Mouse (Mus musculus) ovary, postnatal 36 days (tissue): ENCODE data around the gene Gpr107.

Experiments used
- DNase-seq: peaks from one replicate; pipeline ENCODE4 v3.0.0; 2022; ENCODE audit warnings: low spot score, mixed read lengths

The Gpr107 gene

GRCm38 (mm10) chr2:31245491-31246141 is 93.5 kb downstream of the Gpr107 start, which contains the start of gene Ncs1:
TSS of gene Ncs1 (plus strand) at chr2:31245823.
- peak; percentile 83 for DNase-seq

GRCm38 (mm10) chr2:31246251-31246971 is 94.3 kb downstream of the Gpr107 start:
- peak; percentile 38 for DNase-seq

GRCm38 (mm10) chr2:31248856-31249255 is 96.7 kb downstream of the Gpr107 start:
- no peak for DNase-seq

DNA sequence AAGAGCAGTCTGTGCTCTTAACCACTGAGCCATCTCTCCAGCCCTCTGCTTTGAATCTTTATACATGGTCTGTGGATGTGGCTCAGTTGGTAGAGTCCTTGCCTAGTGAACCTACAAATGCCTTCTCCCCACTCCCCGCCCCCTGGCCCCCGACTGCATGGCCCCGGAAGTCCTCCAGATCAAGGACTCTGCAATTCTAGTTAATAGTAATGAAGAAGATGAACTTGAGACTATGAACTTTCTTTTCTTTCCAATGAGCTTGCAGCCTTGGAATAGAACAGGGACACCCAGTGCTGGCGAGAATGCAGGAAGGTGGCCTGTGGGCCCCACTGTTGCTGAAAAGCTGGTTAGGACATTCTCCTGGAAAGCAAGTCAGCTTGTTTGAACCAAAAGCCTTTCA is 100.1 kb downstream of the Gpr107 start:
- no peak for DNase-seq

GRCm38 (mm10) chr2:31253463-31253862 is 101.3 kb downstream of the Gpr107 start:
- DNase-seq, result no peak

GRCm38 (mm10) chr2:31254806-31255205 is 102.7 kb downstream of the Gpr107 start:
- no peak for DNase-seq

GRCm38 (mm10) chr2:31255952-31256938 is 104.1 kb downstream of the Gpr107 start:
- peak; percentile 45 for DNase-seq

- no peak for DNase-seq
Observed at GRCm38 (mm10) chr2:31257096-31257495, 105.0 kb downstream of the Gpr107 start.

- peak; percentile 75 for DNase-seq
Observed at GRCm38 (mm10) chr2:31258609-31259366, 106.7 kb downstream of the Gpr107 start.

DNA sequence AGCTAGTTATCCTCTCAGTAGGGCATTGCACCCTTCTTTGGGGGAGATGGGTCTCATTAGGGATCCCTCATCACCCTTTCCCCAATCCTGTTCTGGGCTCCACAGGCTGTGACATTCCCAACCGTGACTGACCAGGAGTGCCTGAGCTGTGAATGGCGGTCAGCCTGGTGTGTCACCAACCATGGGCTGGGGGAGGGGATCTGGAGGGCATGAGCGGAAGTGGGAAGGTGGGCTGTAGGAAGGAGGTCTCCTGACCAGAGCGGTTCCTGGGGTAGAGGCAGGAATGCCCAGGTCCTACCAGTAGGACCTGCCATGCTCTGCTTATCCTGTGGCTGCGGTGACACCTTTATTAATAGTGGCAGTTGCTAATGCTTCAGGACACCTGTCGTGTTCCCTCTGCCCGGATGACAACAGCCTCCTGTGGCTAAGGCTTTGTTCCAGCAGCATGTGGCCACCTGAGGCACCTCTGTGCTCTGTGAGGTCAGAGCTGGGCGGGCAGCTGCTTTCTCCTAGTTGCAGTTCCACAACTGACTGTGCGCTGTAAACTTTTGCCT is 107.3 kb downstream of the Gpr107 start:
- no peak for DNase-seq

- DNase-seq, result no peak
Observed at GRCm38 (mm10) chr2:31260549-31260948, 108.4 kb downstream of the Gpr107 start.

DNA sequence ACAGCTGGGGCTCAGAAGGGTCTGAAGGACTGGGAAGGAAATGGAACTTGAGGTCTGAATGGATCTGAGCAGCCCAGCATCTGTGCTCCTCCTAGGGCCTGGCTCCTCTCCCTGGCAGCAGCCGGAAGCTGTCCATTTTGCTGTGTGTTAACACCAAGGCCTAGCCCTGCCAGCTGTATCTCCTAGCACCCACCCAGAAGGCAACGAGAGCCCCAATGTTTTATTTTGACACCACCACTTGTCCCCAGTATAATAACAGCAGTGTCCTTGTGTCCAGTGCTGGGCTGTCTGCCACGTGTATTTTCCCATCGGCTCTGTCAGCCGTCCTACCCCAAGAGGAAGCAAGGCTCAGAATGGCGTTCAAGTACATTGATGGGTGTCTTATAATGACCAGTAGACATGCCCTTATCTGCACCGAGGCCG is 110.9 kb downstream of the Gpr107 start:
- no peak for DNase-seq

DNA sequence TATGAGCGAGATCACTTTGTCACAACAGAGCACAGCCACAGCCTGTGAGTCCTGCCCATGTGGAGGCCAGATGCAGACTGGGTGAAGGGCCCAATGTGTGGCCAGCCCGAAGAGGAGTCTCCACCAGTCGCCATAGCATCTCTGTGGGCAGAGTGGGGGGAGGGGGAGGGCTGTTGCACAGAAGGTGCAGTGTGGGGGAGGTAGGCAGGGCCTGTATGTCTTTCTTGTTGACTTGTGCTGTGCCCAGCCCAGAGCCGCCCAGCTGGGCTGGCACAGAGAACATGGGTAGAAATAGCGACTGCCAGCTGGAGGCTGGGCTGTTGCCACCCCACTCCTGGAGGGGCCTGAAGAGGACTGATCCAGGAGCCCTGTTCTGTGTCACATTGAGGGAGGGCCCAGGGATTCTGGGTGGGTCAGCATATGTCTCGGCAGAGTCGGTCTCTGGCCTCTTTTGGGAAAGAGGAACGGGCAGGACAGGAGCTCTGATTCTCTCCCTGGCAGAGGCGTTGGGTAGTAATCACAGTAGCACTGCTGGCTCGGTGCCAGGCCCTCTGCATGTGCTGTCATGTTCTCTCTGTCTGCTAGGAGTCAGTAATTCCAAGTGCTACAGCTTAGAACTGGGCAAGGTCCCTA is 111.7 kb downstream of the Gpr107 start:
- DNase-seq, result peak; percentile 66

DNA sequence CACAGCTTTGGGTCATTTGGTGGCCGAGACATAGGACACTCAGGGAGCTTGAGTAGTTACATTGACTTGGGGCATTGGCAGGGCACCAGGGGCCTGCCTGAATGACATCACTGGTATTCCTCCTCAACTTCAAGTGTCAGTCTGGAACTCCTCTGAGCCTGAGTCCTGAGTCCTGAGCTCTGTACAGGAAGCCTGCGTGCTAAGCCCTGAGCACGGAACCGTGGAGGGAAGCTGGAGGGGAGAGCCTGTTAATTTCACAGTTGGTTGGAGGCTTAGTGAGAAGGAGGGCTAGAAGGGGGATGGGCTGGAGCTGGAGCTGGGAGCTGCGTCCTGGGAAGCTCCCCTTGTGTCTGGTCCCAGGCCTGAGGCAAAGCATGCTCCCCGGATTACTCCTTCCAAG is 115.3 kb downstream of the Gpr107 start:
- no peak for DNase-seq
